Mouse (Mus musculus): ENCODE data around the gene Pcdh7.
A peak's percentile ranks its signal among the peaks of the same experiment; 100 is the strongest.

Pcdh7 gene

GRCm38 (mm10) chr5:57803108-57803507, 85.3 kb downstream of the Pcdh7 start:
- peak; percentile 22 to 32 for DNase-seq

GRCm38 (mm10) chr5:57803890-57804289, 86.1 kb downstream of the Pcdh7 start:
- no peak for DNase-seq

- peak; percentile 43 to 51 for DNase-seq
Measured at GRCm38 (mm10) chr5:57807350-57807749, 89.6 kb downstream of the Pcdh7 start.

GRCm38 (mm10) chr5:57810641-57811040, 92.9 kb downstream of the Pcdh7 start:
- DNase-seq, result no peak

GRCm38 (mm10) chr5:57815964-57816589, 98.3 kb downstream of the Pcdh7 start:
- DNase-seq, result no peak

- DNase-seq, result no peak
Measured at GRCm38 (mm10) chr5:57819788-57820187, 102.0 kb downstream of the Pcdh7 start.

GRCm38 (mm10) chr5:57821099-57821498, 103.3 kb downstream of the Pcdh7 start:
- no peak for DNase-seq

- DNase-seq, result no peak
Measured at GRCm38 (mm10) chr5:57828437-57828836, 110.7 kb downstream of the Pcdh7 start.

GRCm38 (mm10) chr5:57837150-57837549, 119.4 kb downstream of the Pcdh7 start:
- DNase-seq, result no peak

- DNase-seq, result no peak
Measured at GRCm38 (mm10) chr5:57841357-57842119, 123.8 kb downstream of the Pcdh7 start.

- peak; percentile 5 to 12 for DNase-seq
Measured at GRCm38 (mm10) chr5:57847500-57847899, 129.7 kb downstream of the Pcdh7 start.

GRCm38 (mm10) chr5:57850111-57850510, 132.3 kb downstream of the Pcdh7 start:
- DNase-seq, result no peak

- DNase-seq, result no peak
Measured at GRCm38 (mm10) chr5:57857316-57857715, 139.5 kb downstream of the Pcdh7 start.

GRCm38 (mm10) chr5:57864254-57864653, 146.5 kb downstream of the Pcdh7 start:
- no peak for DNase-seq

- no peak for DNase-seq
Measured at GRCm38 (mm10) chr5:57865256-57865655, 147.5 kb downstream of the Pcdh7 start.

GRCm38 (mm10) chr5:57866097-57866496, 148.3 kb downstream of the Pcdh7 start:
- no peak for DNase-seq

- DNase-seq, result no peak
Measured at GRCm38 (mm10) chr5:57867906-57868305, 150.1 kb downstream of the Pcdh7 start.

- DNase-seq, result no peak
Measured at GRCm38 (mm10) chr5:57868702-57869101, 150.9 kb downstream of the Pcdh7 start.

- DNase-seq, result no peak
Measured at GRCm38 (mm10) chr5:57870727-57871126, 153.0 kb downstream of the Pcdh7 start.

GRCm38 (mm10) chr5:57884982-57885381, 167.2 kb downstream of the Pcdh7 start:
- DNase-seq, result no peak

- DNase-seq, result peak; percentile 4 to 16
Measured at GRCm38 (mm10) chr5:57899018-57899614, 181.3 kb downstream of the Pcdh7 start.

- no peak for DNase-seq
Measured at GRCm38 (mm10) chr5:57907218-57907617, 189.5 kb downstream of the Pcdh7 start.

GRCm38 (mm10) chr5:57921140-57921539, 203.4 kb downstream of the Pcdh7 start:
- DNase-seq, result no peak

- no peak for DNase-seq
Measured at GRCm38 (mm10) chr5:57931331-57931730, 213.6 kb downstream of the Pcdh7 start.
